Mouse (Mus musculus): ENCODE results near the gene Nup88. TPM values are rescaled to one million over a fixed set of nuclear protein-coding genes. Genes with fewer than 3 reads are reported as not detected.
A peak's percentile ranks its signal among the peaks of the same experiment; 100 is the strongest.

The Nup88 gene
- total RNA-seq (2021) = 10 to 100 TPM; 59.3 to 63.9 TPM

- DNase-seq (ENCODE audit: extremely low spot score in 1 of 2, low spot score in 2 of 2) = peak; percentile 94 to 96
- intact Hi-C loops (cut with DNase I) = no loop called here
Measured at GRCm38 (mm10) chr11:70969821-70970559, at the start of gene Nup88, which contains the start of gene Rpain. Gene Nup88 (minus strand): TSS chr11:70969973. Gene Rpain (plus strand): TSS chr11:70970213.

GRCm38 (mm10) chr11:71018416-71019200, 48.8 kb upstream of the Nup88 start:
- intact Hi-C loops (cut with DNase I) = no loop called here
- no peak for DNase-seq (ENCODE audit: extremely low spot score in 1 of 2, low spot score in 2 of 2)

GRCm38 (mm10) chr11:71017051-71017450, 47.3 kb upstream of the Nup88 start:
- intact Hi-C loops (cut with DNase I) = no loop called here
- no peak for DNase-seq (ENCODE audit: extremely low spot score in 1 of 2, low spot score in 2 of 2)

DNA sequence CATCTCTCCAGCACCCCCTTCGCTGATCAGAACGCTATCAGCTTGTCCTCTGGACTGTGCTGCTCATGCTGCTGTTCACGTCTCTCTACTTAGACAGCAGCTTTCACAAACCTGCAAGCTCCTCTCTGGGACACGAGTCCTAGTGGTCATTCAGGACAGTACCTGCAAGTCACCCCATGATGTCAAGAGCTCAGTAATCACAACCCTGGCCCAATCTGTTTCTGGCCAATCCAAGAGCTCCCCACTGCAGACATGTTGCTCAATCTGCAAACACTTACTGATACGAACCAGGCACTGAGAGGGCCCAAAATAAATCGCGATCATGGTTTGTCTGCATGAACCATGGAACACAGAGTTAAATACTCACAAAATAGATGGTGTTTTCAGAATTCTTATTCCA, 43.0 kb upstream of the Nup88 start:
- intact Hi-C loops (cut with DNase I) = no loop called here
- no peak for DNase-seq (ENCODE audit: extremely low spot score in 1 of 2, low spot score in 2 of 2)

DNA sequence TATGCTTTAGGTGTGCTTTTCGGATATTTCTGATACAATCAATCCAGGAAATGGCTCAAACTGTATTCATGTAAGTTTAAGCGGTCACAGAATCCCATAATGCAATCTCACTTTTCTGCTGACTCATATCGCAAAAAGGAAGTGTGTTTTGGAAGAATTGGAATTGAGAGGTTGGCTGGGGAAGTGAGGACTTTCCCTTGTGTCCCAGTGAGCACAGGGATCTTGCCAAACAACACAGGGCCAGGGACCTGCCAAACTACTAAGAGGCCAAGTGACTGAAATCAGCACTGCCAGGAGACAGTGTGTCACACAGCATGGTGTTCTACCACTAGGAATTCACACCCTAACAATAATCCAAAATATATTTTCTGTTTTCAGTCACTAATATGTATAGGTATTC, 38.5 kb upstream of the Nup88 start:
- intact Hi-C loops (cut with DNase I) = loop anchor here (10.0 kb wide), 1 partner anchor 46 kb away; no protein-coding TSS in a partner anchor

DNA sequence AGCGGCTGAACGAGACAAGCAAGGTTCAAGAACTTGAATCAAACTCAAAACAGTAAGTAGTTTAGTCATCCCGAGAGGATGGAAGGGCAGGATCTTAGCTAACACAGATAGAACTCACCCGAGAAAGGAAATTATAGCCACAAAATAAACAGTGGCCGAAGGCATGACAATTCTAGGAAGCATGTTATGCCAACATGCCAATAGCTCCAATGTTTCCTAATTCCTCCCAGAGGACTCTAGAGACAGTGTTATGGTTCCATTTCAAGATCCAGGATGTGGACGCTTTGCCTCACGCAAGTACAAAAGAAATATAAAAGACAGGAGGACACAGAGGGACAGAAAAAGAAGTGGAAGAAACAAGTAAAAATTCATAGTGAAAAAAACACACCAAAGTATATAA, 38.1 kb upstream of the Nup88 start:
- no peak for DNase-seq (ENCODE audit: extremely low spot score in 1 of 2, low spot score in 2 of 2)
- intact Hi-C loops (cut with DNase I) = loop anchor here (10.0 kb wide), 1 partner anchor 47 kb away; no protein-coding TSS in a partner anchor

More for the DNA sequence above, 38.5 kb upstream of the Nup88 start:
- no peak for DNase-seq (ENCODE audit: extremely low spot score in 1 of 2, low spot score in 2 of 2)

- no peak for DNase-seq (ENCODE audit: extremely low spot score in 1 of 2, low spot score in 2 of 2)
- intact Hi-C loops (cut with DNase I) = loop anchor here (10.0 kb wide), 1 partner anchor 48 kb away; no protein-coding TSS in a partner anchor
Measured at GRCm38 (mm10) chr11:71007026-71007425, 37.3 kb upstream of the Nup88 start.

- DNase-seq (ENCODE audit: extremely low spot score in 1 of 2, low spot score in 2 of 2) = no peak
- intact Hi-C loops (cut with DNase I) = loop anchor here (10.0 kb wide), 1 partner anchor 50 kb away; no protein-coding TSS in a partner anchor
Measured at GRCm38 (mm10) chr11:71005046-71005445, 35.3 kb upstream of the Nup88 start.

DNA sequence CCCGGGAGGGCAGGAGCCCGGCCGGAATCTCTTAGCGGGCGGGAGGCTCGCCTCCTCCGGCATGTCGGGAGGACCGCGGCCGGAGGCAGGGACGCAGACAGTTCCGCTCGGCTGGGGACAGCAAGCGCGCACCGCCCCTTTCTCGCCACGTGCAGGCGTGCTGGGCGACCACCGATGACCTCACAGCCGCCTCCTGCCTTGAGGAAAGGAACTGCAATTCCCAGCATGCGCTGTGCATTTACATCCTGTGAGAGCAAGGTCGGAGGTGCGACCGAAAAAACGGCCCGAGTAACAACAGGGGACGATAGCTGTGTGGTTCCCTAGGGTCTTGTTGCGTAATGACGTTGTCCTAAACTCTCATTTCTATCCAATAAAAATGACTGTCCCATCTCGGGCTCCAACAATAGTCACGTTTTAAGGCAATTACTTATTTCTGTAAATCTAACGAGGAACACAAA, 34.6 kb upstream of the Nup88 start, which contains the start of gene Dhx33:
Gene Dhx33 (minus strand): TSS at position 122 of the 458 bp plus-strand sequence.
- intact Hi-C loops (cut with DNase I) = loop anchor here (5.0 to 10.0 kb wide), 2 partner anchors 50 to 198 kb away; no protein-coding TSS in a partner anchor
- peak; percentile 98 for DNase-seq (ENCODE audit: extremely low spot score in 1 of 2, low spot score in 2 of 2)

GRCm38 (mm10) chr11:71003611-71004315, 34.0 kb upstream of the Nup88 start:
- intact Hi-C loops (cut with DNase I) = loop anchor here (5.0 to 10.0 kb wide), 2 partner anchors 51 to 199 kb away; no protein-coding TSS in a partner anchor
- DNase-seq (ENCODE audit: extremely low spot score in 1 of 2, low spot score in 2 of 2) = peak in 1 of 2 experiments; percentile 23

- intact Hi-C loops (cut with DNase I) = loop anchor here (5.0 to 10.0 kb wide), 2 partner anchors 54 to 201 kb away; no protein-coding TSS in a partner anchor
- DNase-seq (ENCODE audit: extremely low spot score in 1 of 2, low spot score in 2 of 2) = no peak
Measured at GRCm38 (mm10) chr11:71001167-71001566, 31.4 kb upstream of the Nup88 start.

DNA sequence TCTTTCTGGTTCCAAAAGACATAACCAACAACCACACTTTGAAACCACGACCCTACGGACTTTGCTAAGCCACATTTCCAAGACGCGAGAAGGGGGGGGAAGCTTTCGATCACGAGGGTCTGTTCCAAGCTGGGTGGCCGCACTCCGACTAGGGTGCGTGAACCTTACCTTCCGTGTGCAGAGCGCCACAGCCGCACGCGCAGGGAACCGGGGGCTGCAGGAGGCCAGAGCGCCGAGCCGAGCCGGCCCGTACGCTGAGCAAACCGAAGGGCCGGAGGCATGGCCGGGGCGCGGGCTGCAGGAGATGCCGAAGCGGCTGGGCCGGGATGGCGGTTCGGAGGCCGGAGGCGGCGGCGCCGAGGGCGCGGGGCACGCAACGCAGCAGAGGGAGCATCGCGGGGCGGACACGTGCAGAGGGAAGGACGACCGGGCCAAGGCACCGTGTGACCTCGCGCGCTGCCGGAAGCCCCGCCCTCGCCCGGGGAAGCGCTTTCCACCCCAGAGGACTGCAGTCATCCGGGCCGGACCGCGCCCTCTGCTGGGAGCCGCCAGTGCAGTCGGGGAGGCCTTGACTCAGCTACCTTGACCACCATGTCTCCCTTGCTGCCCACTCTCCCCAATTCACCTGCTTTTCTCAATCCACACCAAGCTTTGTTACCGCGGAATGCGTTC, 12.9 kb upstream of the Nup88 start, which contains the start of gene C1qbp:
Gene C1qbp (minus strand): TSS at position 470 of the 672 bp plus-strand sequence.
- DNase-seq (ENCODE audit: extremely low spot score in 1 of 2, low spot score in 2 of 2) = peak; percentile 90 to 97
- intact Hi-C loops (cut with DNase I) = no loop called here

DNA sequence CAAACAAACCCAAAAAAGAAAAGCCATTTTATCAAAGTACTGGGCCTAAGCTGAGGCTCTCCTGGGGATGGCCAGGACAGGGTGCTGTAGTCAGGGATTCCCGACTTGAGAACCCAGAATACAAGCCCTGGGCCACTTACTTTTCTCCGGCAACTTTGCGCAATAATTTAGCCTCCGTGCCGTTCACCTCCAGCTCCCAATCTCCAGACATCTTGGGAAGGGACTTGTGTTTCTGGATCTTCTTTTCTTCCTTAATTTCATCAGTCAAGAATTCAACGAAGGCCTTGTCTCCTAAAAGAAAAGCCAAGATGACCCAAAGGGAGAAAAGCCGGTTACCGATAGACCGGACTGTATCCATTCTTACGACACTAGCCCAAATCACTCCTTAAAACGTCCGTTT, 12.3 kb upstream of the Nup88 start:
- no peak for DNase-seq (ENCODE audit: extremely low spot score in 1 of 2, low spot score in 2 of 2)
- intact Hi-C loops (cut with DNase I) = no loop called here

- intact Hi-C loops (cut with DNase I) = no loop called here
- DNase-seq (ENCODE audit: extremely low spot score in 1 of 2, low spot score in 2 of 2) = no peak
Measured at GRCm38 (mm10) chr11:70980751-70981510, 11.2 kb upstream of the Nup88 start.

DNA sequence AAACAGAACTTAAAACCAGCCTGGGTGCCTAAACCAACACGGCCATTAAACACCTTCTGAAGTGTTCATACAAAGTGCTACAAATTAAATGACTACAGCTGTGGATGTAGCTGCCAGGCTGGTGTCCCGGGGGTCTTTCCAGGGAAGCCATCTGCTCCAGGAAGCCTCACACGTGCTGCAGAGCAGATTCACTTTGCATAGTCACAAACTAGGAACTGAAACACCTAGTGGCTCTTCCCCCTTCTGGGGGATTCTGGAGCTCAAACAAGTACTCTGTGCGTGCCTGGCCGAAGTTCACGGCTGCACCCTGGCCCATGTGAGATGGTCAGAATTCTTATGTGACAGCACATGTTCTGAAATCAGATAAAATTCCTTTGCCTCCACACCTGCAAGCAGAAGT, 10.5 kb upstream of the Nup88 start:
- intact Hi-C loops (cut with DNase I) = no loop called here
- no peak for DNase-seq (ENCODE audit: extremely low spot score in 1 of 2, low spot score in 2 of 2)

DNA sequence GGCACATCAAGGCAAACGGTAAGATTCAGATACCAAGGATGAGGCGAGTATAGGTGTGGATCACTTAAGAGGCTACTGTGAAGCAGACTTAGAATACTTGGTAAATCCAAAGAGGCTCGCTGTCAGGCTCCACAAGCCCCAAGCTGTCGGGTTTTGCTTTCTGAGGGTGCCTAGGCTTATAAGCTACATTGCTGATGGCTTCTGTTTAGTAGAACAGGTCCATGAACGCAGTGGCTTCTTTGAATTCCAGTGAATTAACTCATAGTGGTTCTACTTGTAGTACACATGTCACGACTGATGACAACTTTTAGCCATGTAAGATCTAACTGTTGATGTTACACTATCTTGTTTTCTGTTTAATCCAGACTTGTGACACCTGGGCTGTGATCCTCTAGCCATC, 7.5 kb upstream of the Nup88 start:
- DNase-seq (ENCODE audit: extremely low spot score in 1 of 2, low spot score in 2 of 2) = no peak
- intact Hi-C loops (cut with DNase I) = no loop called here

DNA sequence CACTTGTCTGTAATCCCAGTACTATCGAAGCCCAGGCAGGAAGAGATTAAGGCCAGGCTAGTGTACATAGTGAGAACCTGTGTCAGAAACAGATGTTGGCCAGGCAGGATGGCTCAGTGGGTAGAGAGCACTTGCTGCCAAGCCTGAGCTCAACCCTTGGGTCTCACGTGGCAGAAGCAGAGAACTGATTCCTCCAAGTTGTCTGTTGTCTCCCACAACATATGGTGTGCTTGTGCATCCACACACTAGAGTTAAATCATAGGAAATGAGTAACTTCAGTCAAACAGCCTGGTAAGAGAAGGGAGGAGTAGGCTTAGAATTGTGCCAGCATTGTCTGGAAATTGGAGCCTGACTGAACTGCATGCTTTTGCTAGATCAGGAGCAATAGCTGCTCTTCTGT, 5.4 kb upstream of the Nup88 start:
- no peak for DNase-seq (ENCODE audit: extremely low spot score in 1 of 2, low spot score in 2 of 2)

More for the DNA sequence above, 5.4 kb upstream of the Nup88 start:
- intact Hi-C loops (cut with DNase I) = no loop called here

Data from left cerebral cortex, postnatal 10 days (tissue).